ENCODE assay signal across 21 mouse cellular contexts in the genomic region with DNA sequence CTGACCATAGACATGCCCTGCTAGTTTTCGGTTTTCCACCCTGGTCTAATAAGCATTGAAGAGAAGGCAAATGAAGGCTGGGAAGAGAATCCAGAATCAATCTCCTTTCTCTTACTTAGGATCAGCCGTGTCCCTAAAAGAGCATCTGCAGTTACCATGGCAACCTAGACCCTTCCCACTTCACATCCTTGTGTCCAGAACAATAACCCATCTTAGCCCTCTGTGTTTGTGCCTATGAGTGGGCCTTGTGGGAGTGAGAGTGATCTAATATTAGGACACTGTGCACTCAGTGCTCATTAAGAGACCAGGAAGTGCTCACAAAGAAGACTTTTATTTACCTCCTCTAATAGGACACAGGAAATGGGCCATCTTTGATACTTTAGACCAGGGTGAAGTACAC.
DNase-seq lines count a peak whose midpoint lies in the region; ATAC-seq and TF ChIP-seq lines count a peak whose summit lies in the region.
"Had no signal": no experiment of that assay in that cellular context is flagged by ENCODE, and none has a peak within 500 bp of the region (broad histone marks: within the 10 kb centered on the region; RNA-seq: fewer than 3 reads in every experiment).

No protein-coding gene starts in this region.

- no peaks in the 10 kb centered on the region for H3K9me3 ChIP-seq in forebrain, embryonic 15.5 days
- no peaks in the 10 kb centered on the region for H3K9me3 ChIP-seq in forebrain, embryonic 13.5 days (replicated peaks)
- no peaks in the 10 kb centered on the region for H3K9me3 ChIP-seq in intestine, embryonic 14.5 days (ENCODE audit: control insufficient read depth, low read length)
- no peaks in the 10 kb centered on the region for H3K9me3 ChIP-seq in intestine, embryonic 16.5 days (ENCODE audit: control insufficient read depth, low read length)
- no peaks in the 10 kb centered on the region for H3K9me3 ChIP-seq in midbrain, embryonic 13.5 days
- no peaks in the 10 kb centered on the region for H3K9me3 ChIP-seq in midbrain, postnatal 0 days (ENCODE audit: low read length)
- H3K9me3 ChIP-seq: embryonic facial prominence, embryonic 15.5 days; liver, embryonic 13.5 days; neural tube, embryonic 12.5 days had no signal

- H3K27me3 ChIP-seq in forebrain, embryonic 15.5 days: no peaks in the 10 kb centered on the region
- H3K27me3 ChIP-seq in forebrain, embryonic 13.5 days: no peaks in the 10 kb centered on the region
- H3K27me3 ChIP-seq in intestine, embryonic 14.5 days (replicated peaks; ENCODE audit: control insufficient read depth, insufficient read depth, low read length): no peaks in the 10 kb centered on the region
- H3K27me3 ChIP-seq in intestine, embryonic 16.5 days (replicated peaks; ENCODE audit: control insufficient read depth, insufficient read depth, low read length): no peaks in the 10 kb centered on the region
- 0 out of 2 replicates have a peak, but pooled peaks cover 7% of the 10 kb centered on the region for H3K27me3 ChIP-seq in midbrain, embryonic 13.5 days
- H3K27me3 ChIP-seq in midbrain, postnatal 0 days (ENCODE audit: insufficient read depth, low read length): no peaks in the 10 kb centered on the region
- H3K27me3 ChIP-seq: embryonic facial prominence, embryonic 15.5 days; liver, embryonic 13.5 days; neural tube, embryonic 12.5 days had no signal

- no peak for DNase-seq in intestine, embryonic 14.5 days (ENCODE audit: low spot score)
- DNase-seq in midbrain, postnatal 0 days (ENCODE audit: low spot score): no peak
- DNase-seq in kidney, postnatal 4 days: no peak
- no peak for DNase-seq in adrenal gland, postnatal 10 days
- DNase-seq: adrenal gland, postnatal 25 days; cerebellum, adult 11 months; cerebellum, adult 9-11 months; gastrocnemius, postnatal 25 days; heart, adult 2 months; kidney, adult 18-20 months; layer of hippocampus, adult 9-11 months; liver, embryonic 13.5 days; lung, adult 2 months; lung, postnatal 14 days; thymus, postnatal 25 days had no signal

- H3K4me3 ChIP-seq in forebrain, embryonic 15.5 days: no peak overlapping the region
- H3K4me3 ChIP-seq in forebrain, embryonic 13.5 days: no peak overlapping the region
- no peak overlapping the region for H3K4me3 ChIP-seq in intestine, embryonic 14.5 days (ENCODE audit: low read depth, low read length)
- no peak overlapping the region for H3K4me3 ChIP-seq in intestine, embryonic 16.5 days (ENCODE audit: low read length)
- no peak overlapping the region for H3K4me3 ChIP-seq in midbrain, embryonic 13.5 days (replicated peaks)
- no peak overlapping the region for H3K4me3 ChIP-seq in midbrain, postnatal 0 days (ENCODE audit: low read depth, low read length)
- H3K4me3 ChIP-seq: embryonic facial prominence, embryonic 15.5 days; heart, adult 2 months; liver, embryonic 13.5 days; neural tube, embryonic 12.5 days had no signal

- no peak overlapping the region for H3K9ac ChIP-seq in forebrain, embryonic 15.5 days (replicated peaks)
- no peak overlapping the region for H3K9ac ChIP-seq in forebrain, embryonic 13.5 days
- H3K9ac ChIP-seq in intestine, embryonic 14.5 days (ENCODE audit: low read length): no peak overlapping the region
- no peak overlapping the region for H3K9ac ChIP-seq in intestine, embryonic 16.5 days (ENCODE audit: low read depth, low read length)
- H3K9ac ChIP-seq in midbrain, embryonic 13.5 days (replicated peaks): no peak overlapping the region
- no peak overlapping the region for H3K9ac ChIP-seq in midbrain, postnatal 0 days (replicated peaks; ENCODE audit: low read length, poor library complexity, severe bottlenecking)
- H3K9ac ChIP-seq: embryonic facial prominence, embryonic 15.5 days; liver, embryonic 13.5 days; neural tube, embryonic 12.5 days had no signal

- WGBS in forebrain, embryonic 15.5 days: 23% methylated on average over 2 of the region's 2 CpGs
- 24% methylated on average over 2 of the region's 2 CpGs for WGBS in forebrain, embryonic 13.5 days
- WGBS in intestine, embryonic 14.5 days: 64% methylated on average over 2 of the region's 2 CpGs
- WGBS in intestine, embryonic 16.5 days: 70% methylated on average over 2 of the region's 2 CpGs
- WGBS in midbrain, embryonic 13.5 days: 33% methylated on average over 2 of the region's 2 CpGs
- WGBS in midbrain, postnatal 0 days: 31% methylated on average over 2 of the region's 2 CpGs

- TF ChIP-seq CTCF in midbrain, postnatal 0 days (IDR thresholded peaks at IDR 0.05): no peak

- ATAC-seq in forebrain, embryonic 15.5 days (replicated peaks): 0 out of 2 replicates have a peak, but pooled peaks have one; percentile 32
- no peak; the same call in 1 of the 2 replicates for ATAC-seq in forebrain, embryonic 13.5 days
- peak; percentile 40; the same call in 1 of the 2 replicates for ATAC-seq in intestine, embryonic 14.5 days (replicated peaks; ENCODE audit: low FRiP score, low TSS enrichment, low read depth)
- no peak for ATAC-seq in intestine, embryonic 16.5 days
- peak; percentile 38 for ATAC-seq in midbrain, embryonic 13.5 days
- ATAC-seq in midbrain, postnatal 0 days (ENCODE audit: low FRiP score): peak; percentile 35; the same call in 1 of the 2 replicates

- no peak overlapping the region for H3K27ac ChIP-seq in forebrain, embryonic 15.5 days (replicated peaks)
- H3K27ac ChIP-seq in forebrain, embryonic 13.5 days: no peak overlapping the region
- no peak overlapping the region for H3K27ac ChIP-seq in intestine, embryonic 14.5 days (ENCODE audit: low read depth)
- H3K27ac ChIP-seq in intestine, embryonic 16.5 days (ENCODE audit: low read length): no peak overlapping the region
- H3K27ac ChIP-seq in midbrain, embryonic 13.5 days: no peak overlapping the region
- H3K27ac ChIP-seq in midbrain, postnatal 0 days (ENCODE audit: low read depth, low read length): no peak overlapping the region
- H3K27ac ChIP-seq: embryonic facial prominence, embryonic 15.5 days; heart, adult 2 months; liver, embryonic 13.5 days; neural tube, embryonic 12.5 days had no signal

- no peaks in the 10 kb centered on the region for H3K36me3 ChIP-seq in forebrain, embryonic 15.5 days
- no peaks in the 10 kb centered on the region for H3K36me3 ChIP-seq in forebrain, embryonic 13.5 days (ENCODE audit: poor library complexity, severe bottlenecking)
- no peaks in the 10 kb centered on the region for H3K36me3 ChIP-seq in intestine, embryonic 14.5 days (ENCODE audit: control insufficient read depth, insufficient read depth, low read length)
- no peaks in the 10 kb centered on the region for H3K36me3 ChIP-seq in intestine, embryonic 16.5 days (ENCODE audit: control insufficient read depth, insufficient read depth, low read length)
- no peaks in the 10 kb centered on the region for H3K36me3 ChIP-seq in midbrain, embryonic 13.5 days
- no peaks in the 10 kb centered on the region for H3K36me3 ChIP-seq in midbrain, postnatal 0 days (ENCODE audit: insufficient read depth, low read length)
- H3K36me3 ChIP-seq: embryonic facial prominence, embryonic 15.5 days; liver, embryonic 13.5 days; neural tube, embryonic 12.5 days had no signal

- no peak overlapping the region for H3K4me2 ChIP-seq in forebrain, embryonic 15.5 days (replicated peaks)
- no peak overlapping the region for H3K4me2 ChIP-seq in forebrain, embryonic 13.5 days
- H3K4me2 ChIP-seq in intestine, embryonic 14.5 days (ENCODE audit: low read length): no peak overlapping the region
- no peak overlapping the region for H3K4me2 ChIP-seq in intestine, embryonic 16.5 days (ENCODE audit: low read depth, low read length)
- no peak overlapping the region for H3K4me2 ChIP-seq in midbrain, embryonic 13.5 days (replicated peaks)
- H3K4me2 ChIP-seq in midbrain, postnatal 0 days (ENCODE audit: low read depth, low read length, poor library complexity, severe bottlenecking): no peak overlapping the region
- H3K4me2 ChIP-seq: embryonic facial prominence, embryonic 15.5 days; liver, embryonic 13.5 days; neural tube, embryonic 12.5 days had no signal

- H3K4me1 ChIP-seq in forebrain, embryonic 15.5 days: no peaks in the 10 kb centered on the region; the same call in 1 of the 2 replicates
- H3K4me1 ChIP-seq in forebrain, embryonic 13.5 days: no peaks in the 10 kb centered on the region
- peaks cover 10% of the 10 kb centered on the region; the same call in 1 of the 2 replicates for H3K4me1 ChIP-seq in intestine, embryonic 14.5 days (replicated peaks; ENCODE audit: control insufficient read depth, insufficient read depth, low read length)
- peaks cover 10% of the 10 kb centered on the region for H3K4me1 ChIP-seq in intestine, embryonic 16.5 days (ENCODE audit: control insufficient read depth, insufficient read depth, low read length)
- H3K4me1 ChIP-seq in midbrain, embryonic 13.5 days (replicated peaks): peaks cover 7% of the 10 kb centered on the region
- H3K4me1 ChIP-seq in midbrain, postnatal 0 days (ENCODE audit: insufficient read depth, low read length): 0 out of 2 replicates have a peak, but pooled peaks cover 4% of the 10 kb centered on the region
- H3K4me1 ChIP-seq: liver, embryonic 13.5 days had no signal

Comparison
In these comparisons a context has a peak if more than half of its experiments do, and no peak if none do; other contexts are left out.
1. ATAC-seq: peak in forebrain, embryonic 15.5 days (single experiment), intestine, embryonic 14.5 days (single experiment), midbrain, embryonic 13.5 days (single experiment) and midbrain, postnatal 0 days (single experiment); none in forebrain, embryonic 13.5 days (single experiment) and intestine, embryonic 16.5 days (single experiment).